Mouse (Mus musculus) ovary, adult 18-20 months (tissue): ENCODE results near the gene Tfrc.

Experiments used
- DNase-seq: peaks from one replicate; pipeline ENCODE4 v3.0.0; 2022; ENCODE audit warnings: low spot score, mixed read lengths

Tfrc gene

GRCm38 (mm10) chr16:32669243-32669642 lies 60.5 kb downstream of the Tfrc start:
- no peak for DNase-seq

GRCm38 (mm10) chr16:32670354-32671124 lies 61.8 kb downstream of the Tfrc start:
- DNase-seq: no peak

GRCm38 (mm10) chr16:32671206-32671887 lies 62.6 kb downstream of the Tfrc start:
- no peak for DNase-seq

- DNase-seq: no peak
Observed at GRCm38 (mm10) chr16:32672250-32672649, 63.5 kb downstream of the Tfrc start.

GRCm38 (mm10) chr16:32672861-32673560 lies 64.3 kb downstream of the Tfrc start:
- DNase-seq: no peak

GRCm38 (mm10) chr16:32674121-32674740 lies 65.5 kb downstream of the Tfrc start:
- no peak for DNase-seq

GRCm38 (mm10) chr16:32677040-32677700 lies 68.5 kb downstream of the Tfrc start:
- DNase-seq: no peak

GRCm38 (mm10) chr16:32677903-32678302 lies 69.2 kb downstream of the Tfrc start:
- DNase-seq: no peak

GRCm38 (mm10) chr16:32678812-32679211 lies 70.1 kb downstream of the Tfrc start:
- DNase-seq: no peak

GRCm38 (mm10) chr16:32679976-32680375 lies 71.3 kb downstream of the Tfrc start:
- no peak for DNase-seq

- DNase-seq: no peak
Observed at GRCm38 (mm10) chr16:32680806-32681205, 72.1 kb downstream of the Tfrc start.

- DNase-seq: no peak
Observed at GRCm38 (mm10) chr16:32682194-32682593, 73.5 kb downstream of the Tfrc start.
